Comparison of ENCODE assay signal across 18 mouse cellular contexts in the genomic region with DNA sequence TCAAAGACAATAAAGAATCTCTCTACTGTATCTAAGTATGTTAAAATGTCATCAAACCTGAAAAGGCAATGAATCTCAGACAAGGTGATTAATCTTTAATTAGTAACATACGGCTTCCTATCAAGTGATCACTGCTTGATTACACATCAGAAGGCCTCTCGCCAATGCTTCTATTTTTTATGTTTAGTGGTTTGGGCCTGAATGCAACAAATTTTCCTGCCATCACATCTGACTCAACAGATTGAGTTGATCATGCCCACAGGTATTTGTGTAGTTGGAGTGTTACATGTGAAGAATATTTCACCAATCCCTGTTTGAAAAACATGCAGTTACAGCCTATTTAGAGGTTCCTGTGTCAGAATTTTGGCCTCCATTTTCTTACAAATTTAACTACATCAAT.
A peak's percentile ranks its signal among the peaks of the same experiment; 100 is the strongest.
DNase-seq lines count a peak whose midpoint lies in the region; ATAC-seq lines count a peak whose summit lies in the region.
"Had no signal": no experiment of that assay in that cellular context is flagged by ENCODE, and none has a peak within 500 bp of the region (broad histone marks: within the 10 kb centered on the region; RNA-seq: fewer than 3 reads in every experiment).

No protein-coding gene starts in this region.

- DNase-seq in 3T3-L1 (ENCODE audit: low read depth, low spot score) (peak; percentile 72), NIH3T3 (ENCODE audit: low read depth) (peak; percentile 51)
- DNase-seq in fibroblast of lung, adult 2 months (ENCODE audit: low read depth) = peak; percentile 69
- no peak for DNase-seq in cerebellum, adult 8-10 months
- DNase-seq: adrenal gland, adult 2 months; adrenal gland, postnatal 10 days; adrenal gland, postnatal 25 days; B cell, adult 2 months; cerebellum, adult 11 months; cerebellum, adult 18-20 months; cerebellum, adult 9-10 months; cerebellum, postnatal 10 days; cerebellum, postnatal 36 days; embryo, embryonic 11 days had no signal

- ATAC-seq in megakaryocyte progenitor cell, adult 5-6 weeks (replicated peaks; ENCODE audit: poor library complexity) = no peak
- ATAC-seq: CD4-positive, CD25-positive, alpha-beta regulatory T cell, adult 4 months; forebrain, embryonic 14.5 days; forebrain, embryonic 16.5 days had no signal
